Mouse (Mus musculus) limb, embryonic 11.5 days (tissue): ENCODE data around the gene Ugdh. TPM values are rescaled to one million over a fixed set of nuclear protein-coding genes. Genes with fewer than 3 reads are reported as not detected.

Experiments used
- ATAC-seq: fragments of 200-750 bp; cut with Nextera tagmentation; 2 replicates; pipeline ENCODE4 v1.8.0; 2017; ENCODE audit warnings: low read depth; ENCODE audit not compliant: insufficient number of reproducible peaks, low FRiP score, low TSS enrichment
- DNase-seq: peaks from one replicate; pipeline ENCODE4 v3.0.0-alpha.2; 2015; ENCODE audit warnings: low spot score
- H3K27ac ChIP-seq: fragments of 300-500 bp; sonication (generic); replicated peaks from 2 replicates; pipeline ENCODE4 v1.5.1; 2014; ENCODE audit warnings: low read depth, mild to moderate bottlenecking, low read length
- H3K27me3 ChIP-seq: fragments of 300-500 bp; sonication (generic); 2 replicates; pipeline ENCODE4 v1.6.1; 2014; ENCODE audit warnings: mild to moderate bottlenecking, low read length, mixed read lengths; ENCODE audit not compliant: control insufficient read depth, insufficient read depth
- H3K36me3 ChIP-seq: fragments of 300-500 bp; sonication (generic); 2 replicates; pipeline ENCODE4 v1.6.1; 2014; ENCODE audit warnings: mild to moderate bottlenecking, low read length, moderate library complexity, mixed read lengths; ENCODE audit not compliant: control insufficient read depth, insufficient read depth
- H3K4me1 ChIP-seq: fragments of 300-500 bp; sonication (generic); 2 replicates; pipeline ENCODE4 v1.6.1; 2014; ENCODE audit warnings: low read length, mixed read lengths; ENCODE audit not compliant: control insufficient read depth, insufficient read depth
- H3K4me2 ChIP-seq: fragments of 300-500 bp; sonication (generic); 2 replicates; pipeline ENCODE4 v1.6.1; 2014; ENCODE audit warnings: low read depth, mild to moderate bottlenecking, moderate library complexity; ENCODE audit not compliant: severe bottlenecking
- H3K4me3 ChIP-seq: fragments of 300-500 bp; sonication (generic); 2 replicates; pipeline ENCODE4 v1.5.1; 2014; ENCODE audit warnings: low read depth, low read length
- H3K9ac ChIP-seq: fragments of 300-500 bp; sonication (generic); 2 replicates; pipeline ENCODE4 v1.6.1; 2014; ENCODE audit warnings: mild to moderate bottlenecking, low read length
- H3K9me3 ChIP-seq: fragments of 300-500 bp; sonication (generic); 2 replicates; pipeline ENCODE4 v1.6.1; 2016; ENCODE audit warnings: low read length; ENCODE audit not compliant: control insufficient read depth
- WGBS: fragments of 180-500 bp; shearing (Covaris S2); extraction: QIAGEN DNeasy Blood & Tissue Kit; methylation state at CpG from one replicate; pipeline ENCODE4 v1.1.7; 2014; 5-methylcytosine and 5-hydroxymethylcytosine counted together
- polyA plus RNA-seq: library from polyadenylated mRNA; unstranded; fragments of >200 nt; fragmentation: Nextera tagmentation; extraction: Ambion mirVana; gene quantifications from 2 replicates; pipeline ENCODE4 v1.2.1, GENCODE M21; 2014

Ugdh gene
- polyA plus RNA-seq, 1 experiment from 2014 or later = 100 TPM

DNA sequence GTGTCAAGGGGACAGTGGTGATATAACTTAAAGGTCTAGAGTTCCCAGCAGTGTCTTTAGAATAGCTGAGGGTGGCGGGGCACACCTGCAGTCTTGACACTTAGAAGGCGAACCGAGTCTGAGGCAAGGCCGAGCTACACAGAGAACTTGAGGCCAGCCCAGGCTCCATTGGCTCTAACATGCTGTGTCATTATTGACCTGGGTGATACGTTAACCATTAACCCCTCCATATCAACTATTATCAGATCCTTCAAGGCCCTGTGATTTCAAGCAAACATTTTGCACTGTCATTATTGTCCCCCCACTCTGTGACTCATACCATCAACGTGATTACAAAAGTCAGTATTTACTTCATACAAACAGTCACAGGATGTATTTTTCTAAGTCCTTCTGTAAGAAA, 11.5 kb downstream of the Ugdh start:
- no peak for DNase-seq
- Histone ChIP-seq H3K4me3 (no peak overlapping the region), H3K36me3 (peaks cover 8% of the 10 kb centered on the region; the same call in 1 of the 2 replicates), H3K27me3 (no peaks in the 10 kb centered on the region), H3K9ac (no peak overlapping the region), H3K9me3 (no peaks in the 10 kb centered on the region), H3K4me1 (no peaks in the 10 kb centered on the region), H3K4me2 (no peak overlapping the region), H3K27ac (no peak overlapping the region)
- ATAC-seq = no peak
- 90% methylated on average over 6 of the region's 6 CpGs for WGBS

DNA sequence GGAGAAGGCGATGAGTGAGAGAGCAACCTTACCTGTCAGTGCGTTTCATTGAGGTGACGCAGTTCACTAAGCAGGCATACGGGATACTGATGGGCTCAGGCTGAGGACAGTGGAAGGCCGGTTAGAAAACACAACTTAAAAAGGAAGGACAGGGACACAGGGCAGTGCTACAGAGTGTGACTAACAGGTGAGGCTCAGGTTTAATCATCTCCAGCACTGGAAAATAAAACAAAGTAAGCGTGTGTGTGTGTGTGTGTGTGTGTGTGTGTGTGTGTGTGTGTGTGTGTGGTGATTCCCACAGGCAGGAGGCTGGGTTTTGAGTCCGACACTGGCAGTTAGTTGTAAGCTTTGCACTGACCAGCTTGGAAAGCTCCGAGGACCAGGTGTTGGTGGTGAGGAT, 12.9 kb downstream of the Ugdh start:
- Histone ChIP-seq H3K36me3 (peaks cover 8% of the 10 kb centered on the region), H3K27ac (no peak overlapping the region), H3K27me3 (no peaks in the 10 kb centered on the region), H3K4me3 (no peak overlapping the region), H3K4me1 (no peaks in the 10 kb centered on the region), H3K9ac (no peak overlapping the region), H3K4me2 (no peak overlapping the region), H3K9me3 (no peaks in the 10 kb centered on the region)
- ATAC-seq (no peak), DNase-seq (no peak)
- WGBS = 94% methylated on average over 8 of the region's 8 CpGs

GRCm38 (mm10) chr5:65420822-65421221, 14.9 kb downstream of the Ugdh start:
- 47% methylated on average over 6 of the region's 6 CpGs for WGBS
- Histone ChIP-seq H3K27ac (no peak overlapping the region), H3K4me2 (no peak overlapping the region), H3K4me3 (no peak overlapping the region), H3K4me1 (peaks cover 5% of the 10 kb centered on the region), H3K9ac (no peak overlapping the region), H3K27me3 (no peaks in the 10 kb centered on the region), H3K36me3 (peaks cover 13% of the 10 kb centered on the region), H3K9me3 (no peaks in the 10 kb centered on the region)
- DNase-seq = no peak
- ATAC-seq = no peak

GRCm38 (mm10) chr5:65419136-65419535, 16.6 kb downstream of the Ugdh start:
- 86% methylated on average over 10 of the region's 10 CpGs for WGBS
- Histone ChIP-seq H3K9ac (no peak overlapping the region), H3K4me1 (peaks cover 6% of the 10 kb centered on the region), H3K4me3 (no peak overlapping the region), H3K4me2 (no peak overlapping the region), H3K36me3 (peaks cover 13% of the 10 kb centered on the region), H3K27me3 (no peaks in the 10 kb centered on the region), H3K27ac (no peak overlapping the region), H3K9me3 (no peaks in the 10 kb centered on the region)
- ATAC-seq = no peak
- no peak for DNase-seq

DNA sequence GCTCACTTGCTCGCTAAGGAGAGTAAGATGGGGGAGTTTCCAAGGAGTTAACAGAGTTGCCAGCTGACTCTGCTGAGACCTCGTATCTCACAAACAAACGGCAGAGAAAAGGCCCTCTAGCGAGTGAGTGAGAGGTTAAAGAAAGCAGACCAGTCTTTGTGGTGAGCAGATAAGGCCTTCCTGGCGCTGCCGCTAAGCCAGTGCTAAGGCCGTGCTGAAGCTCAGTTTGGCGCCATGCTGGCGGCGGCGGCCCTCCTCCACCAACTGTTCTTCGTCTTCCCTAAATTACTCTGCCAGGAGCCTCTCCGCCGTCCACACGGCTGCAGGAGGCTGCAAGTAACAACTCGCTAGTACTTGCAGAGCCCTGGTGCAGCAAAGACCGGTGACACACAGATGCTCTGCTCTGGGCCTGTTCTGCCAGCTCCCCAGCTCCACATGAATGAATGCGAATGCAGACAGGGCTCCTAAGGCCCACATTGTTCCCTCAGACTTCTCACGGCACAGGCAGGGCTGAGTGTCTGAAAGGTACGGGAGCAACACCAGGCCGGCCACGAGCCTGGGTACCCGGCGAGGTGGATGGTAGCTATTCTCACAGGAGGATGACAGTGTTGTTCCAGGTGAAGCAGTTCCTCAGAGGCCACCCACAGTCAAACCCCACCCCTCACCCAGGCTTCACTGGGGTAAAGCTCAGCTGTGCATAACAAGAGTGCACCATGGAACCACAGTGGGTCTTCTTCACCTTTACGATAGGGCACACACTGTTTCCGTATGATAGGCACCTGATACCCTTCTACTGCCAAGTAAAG, 19.9 kb downstream of the Ugdh start:
- WGBS = 16% methylated on average over 26 of the region's 26 CpGs
- H3K4me2 ChIP-seq = peak overlapping the region; percentile 20
- H3K9me3 ChIP-seq = no peaks in the 10 kb centered on the region
- no peak overlapping the region for H3K4me3 ChIP-seq
- peaks cover 6% of the 10 kb centered on the region for H3K4me1 ChIP-seq
- peak overlapping the region; percentile 88 for H3K27ac ChIP-seq
- peak overlapping the region; percentile 61 for H3K9ac ChIP-seq
- DNase-seq (peak; percentile 78), ATAC-seq (peak; percentile 67)
- H3K36me3 ChIP-seq = peaks cover 6% of the 10 kb centered on the region
- H3K27me3 ChIP-seq = no peaks in the 10 kb centered on the region

DNA sequence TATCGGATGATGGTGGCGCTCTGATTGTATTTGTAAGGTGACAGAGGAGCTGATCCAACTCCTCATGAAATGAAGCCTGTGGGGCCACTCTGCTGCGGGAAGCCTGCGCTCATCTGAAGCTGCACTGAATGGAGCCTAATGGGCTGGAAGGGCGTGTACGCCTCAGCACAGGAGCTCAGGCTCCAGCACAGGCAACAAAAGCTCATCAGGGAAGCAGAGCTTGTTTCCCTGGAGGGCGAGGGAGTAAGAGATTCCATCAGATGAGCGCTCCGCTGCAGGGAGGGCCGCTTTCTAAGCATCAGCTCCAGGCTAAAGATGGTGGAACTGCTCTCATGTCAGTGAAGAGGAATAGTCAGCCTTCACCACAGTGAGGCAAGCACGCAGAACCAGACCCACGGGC, 27.8 kb downstream of the Ugdh start:
- Histone ChIP-seq H3K9me3 (no peaks in the 10 kb centered on the region), H3K4me2 (no peak overlapping the region), H3K27me3 (no peaks in the 10 kb centered on the region), H3K4me3 (no peak overlapping the region), H3K9ac (no peak overlapping the region), H3K27ac (no peak overlapping the region), H3K4me1 (no peaks in the 10 kb centered on the region), H3K36me3 (peaks cover 2% of the 10 kb centered on the region; the same call in 1 of the 2 replicates)
- WGBS = 60% methylated on average over 12 of the region's 12 CpGs
- DNase-seq = no peak
- ATAC-seq = no peak

- no peak for ATAC-seq
- no peak overlapping the region for H3K4me2 ChIP-seq
- H3K27me3 ChIP-seq = no peaks in the 10 kb centered on the region
- H3K27ac ChIP-seq = no peak overlapping the region
- no peak overlapping the region for H3K9ac ChIP-seq
- no peak overlapping the region for H3K4me3 ChIP-seq
- 36% methylated on average over 2 of the region's 2 CpGs for WGBS
- H3K9me3 ChIP-seq = no peaks in the 10 kb centered on the region
- peak; percentile 79 for DNase-seq
- peaks cover 6% of the 10 kb centered on the region; the same call in 1 of the 2 replicates for H3K36me3 ChIP-seq
- no peaks in the 10 kb centered on the region for H3K4me1 ChIP-seq
These were observed 34.3 kb downstream of the Ugdh start for GRCm38 (mm10) chr5:65401251-65401994.

- no peak overlapping the region for H3K4me2 ChIP-seq
- H3K9ac ChIP-seq = no peak overlapping the region
- 93% methylated on average over 7 of the region's 7 CpGs for WGBS
- no peaks in the 10 kb centered on the region for H3K27me3 ChIP-seq
- DNase-seq = no peak
- H3K9me3 ChIP-seq = no peaks in the 10 kb centered on the region
- H3K36me3 ChIP-seq = peaks cover 2% of the 10 kb centered on the region; the same call in 1 of the 2 replicates
- H3K27ac ChIP-seq = no peak overlapping the region
- ATAC-seq = no peak
- no peak overlapping the region for H3K4me3 ChIP-seq
- H3K4me1 ChIP-seq = no peaks in the 10 kb centered on the region; the same call in 1 of the 2 replicates
These were observed 41.3 kb downstream of the Ugdh start for GRCm38 (mm10) chr5:65394425-65394824.
